Mouse (Mus musculus): ENCODE data around the gene Ctdsp2. TPM values are rescaled to one million over a fixed set of nuclear protein-coding genes. Genes with fewer than 3 reads are reported as not detected.

Gene Ctdsp2
- polyA plus RNA-seq, 1 experiment from 2014 or later = 38.2 TPM

- Histone ChIP-seq H3K4me1 (ENCODE audit: control insufficient read depth, insufficient read depth, low read length) (peaks cover 32% of the 10 kb centered on the region), H3K27ac (ENCODE audit: low read length) (peak overlapping the region; percentile 67), H3K36me3 (ENCODE audit: control insufficient read depth, insufficient read depth) (no peaks in the 10 kb centered on the region), H3K9ac (ENCODE audit: low read length) (peak overlapping the region; percentile 61), H3K27me3 (ENCODE audit: control insufficient read depth, insufficient read depth, low read length) (no peaks in the 10 kb centered on the region), H3K9me3 (replicated peaks; ENCODE audit: control insufficient read depth, low read length) (peaks cover 6% of the 10 kb centered on the region; the same call in 1 of the 2 replicates), H3K4me3 (ENCODE audit: low read length) (no peak overlapping the region), H3K4me2 (ENCODE audit: low read depth, low read length) (no peak overlapping the region)
- WGBS = 39% methylated on average over 18 of the region's 18 CpGs
- no peak for ATAC-seq (replicated peaks; ENCODE audit: extremely low read depth, insufficient read depth, low FRiP score)
Observed at GRCm38 (mm10) chr10:126935556-126936381, 42.7 kb upstream of the Ctdsp2 start.

- H3K4me1 ChIP-seq (ENCODE audit: control insufficient read depth, insufficient read depth, low read length) = peaks cover 20% of the 10 kb centered on the region
- H3K4me2 ChIP-seq (ENCODE audit: low read depth, low read length) = peak overlapping the region; percentile 28; the same call in 1 of the 2 replicates
- peak overlapping the region; percentile 34 for H3K9ac ChIP-seq (ENCODE audit: low read length)
- H3K9me3 ChIP-seq (replicated peaks; ENCODE audit: control insufficient read depth, low read length) = peaks cover 11% of the 10 kb centered on the region
- peak; percentile 74 for ATAC-seq (replicated peaks; ENCODE audit: extremely low read depth, insufficient read depth, low FRiP score)
- H3K4me3 ChIP-seq (ENCODE audit: low read length) = no peak overlapping the region
- no peaks in the 10 kb centered on the region for H3K36me3 ChIP-seq (ENCODE audit: control insufficient read depth, insufficient read depth)
- H3K27me3 ChIP-seq (ENCODE audit: control insufficient read depth, insufficient read depth, low read length) = no peaks in the 10 kb centered on the region
- H3K27ac ChIP-seq (ENCODE audit: low read length) = peak overlapping the region; percentile 84
- 34% methylated on average over 7 of the region's 7 CpGs for WGBS
Observed at GRCm38 (mm10) chr10:126940949-126941348, 37.6 kb upstream of the Ctdsp2 start.

GRCm38 (mm10) chr10:126945531-126945930 is 33.0 kb upstream of the Ctdsp2 start:
- no peak overlapping the region for H3K9ac ChIP-seq (ENCODE audit: low read length)
- no peak for ATAC-seq (replicated peaks; ENCODE audit: extremely low read depth, insufficient read depth, low FRiP score)

GRCm38 (mm10) chr10:126949824-126950223 is 28.7 kb upstream of the Ctdsp2 start:
- H3K4me2 ChIP-seq (ENCODE audit: low read depth, low read length) = no peak overlapping the region
- H3K27me3 ChIP-seq (ENCODE audit: control insufficient read depth, insufficient read depth, low read length) = no peaks in the 10 kb centered on the region
- peak overlapping the region; percentile 86 for H3K27ac ChIP-seq (ENCODE audit: low read length)
- 48% methylated on average over 5 of the region's 5 CpGs for WGBS
- no peak overlapping the region for H3K4me3 ChIP-seq (ENCODE audit: low read length)
- H3K9me3 ChIP-seq (replicated peaks; ENCODE audit: control insufficient read depth, low read length) = peaks cover 15% of the 10 kb centered on the region
- ATAC-seq (replicated peaks; ENCODE audit: extremely low read depth, insufficient read depth, low FRiP score) = no peak
- H3K9ac ChIP-seq (ENCODE audit: low read length) = no peak overlapping the region
- H3K4me1 ChIP-seq (ENCODE audit: control insufficient read depth, insufficient read depth, low read length) = peaks cover 31% of the 10 kb centered on the region
- no peaks in the 10 kb centered on the region for H3K36me3 ChIP-seq (ENCODE audit: control insufficient read depth, insufficient read depth)

More at GRCm38 (mm10) chr10:126945531-126945930, 33.0 kb upstream of the Ctdsp2 start:
- H3K27ac ChIP-seq (ENCODE audit: low read length) = no peak overlapping the region
- H3K36me3 ChIP-seq (ENCODE audit: control insufficient read depth, insufficient read depth) = no peaks in the 10 kb centered on the region
- peaks cover 26% of the 10 kb centered on the region for H3K4me1 ChIP-seq (ENCODE audit: control insufficient read depth, insufficient read depth, low read length)
- H3K4me2 ChIP-seq (ENCODE audit: low read depth, low read length) = no peak overlapping the region
- no peaks in the 10 kb centered on the region for H3K27me3 ChIP-seq (ENCODE audit: control insufficient read depth, insufficient read depth, low read length)
- WGBS = 85% methylated on average over 5 of the region's 5 CpGs
- H3K4me3 ChIP-seq (ENCODE audit: low read length) = no peak overlapping the region
- H3K9me3 ChIP-seq (replicated peaks; ENCODE audit: control insufficient read depth, low read length) = peaks cover 12% of the 10 kb centered on the region

- 38% methylated on average over 4 of the region's 4 CpGs for WGBS
Observed at GRCm38 (mm10) chr10:126950572-126950971, 27.9 kb upstream of the Ctdsp2 start.

GRCm38 (mm10) chr10:126952375-126952774 is 26.1 kb upstream of the Ctdsp2 start:
- 87% methylated on average over 1 of the region's 1 CpGs for WGBS

More at GRCm38 (mm10) chr10:126950572-126950971, 27.9 kb upstream of the Ctdsp2 start:
- Histone ChIP-seq H3K36me3 (ENCODE audit: control insufficient read depth, insufficient read depth) (no peaks in the 10 kb centered on the region), H3K9me3 (replicated peaks; ENCODE audit: control insufficient read depth, low read length) (peaks cover 14% of the 10 kb centered on the region), H3K27ac (ENCODE audit: low read length) (peak overlapping the region; percentile 86), H3K27me3 (ENCODE audit: control insufficient read depth, insufficient read depth, low read length) (no peaks in the 10 kb centered on the region), H3K4me3 (ENCODE audit: low read length) (no peak overlapping the region), H3K4me2 (ENCODE audit: low read depth, low read length) (no peak overlapping the region), H3K9ac (ENCODE audit: low read length) (no peak overlapping the region), H3K4me1 (ENCODE audit: control insufficient read depth, insufficient read depth, low read length) (peaks cover 35% of the 10 kb centered on the region)
- ATAC-seq (replicated peaks; ENCODE audit: extremely low read depth, insufficient read depth, low FRiP score) = peak; percentile 68

GRCm38 (mm10) chr10:126953029-126953471 is 25.5 kb upstream of the Ctdsp2 start:
- 65% methylated on average over 3 of the region's 3 CpGs for WGBS
- Histone ChIP-seq H3K36me3 (ENCODE audit: control insufficient read depth, insufficient read depth) (no peaks in the 10 kb centered on the region), H3K9me3 (replicated peaks; ENCODE audit: control insufficient read depth, low read length) (peaks cover 3% of the 10 kb centered on the region), H3K27ac (ENCODE audit: low read length) (peak overlapping the region; percentile 55; the same call in 1 of the 2 replicates), H3K4me1 (ENCODE audit: control insufficient read depth, insufficient read depth, low read length) (peaks cover 56% of the 10 kb centered on the region), H3K9ac (ENCODE audit: low read length) (no peak overlapping the region), H3K4me2 (ENCODE audit: low read depth, low read length) (no peak overlapping the region), H3K4me3 (ENCODE audit: low read length) (no peak overlapping the region), H3K27me3 (ENCODE audit: control insufficient read depth, insufficient read depth, low read length) (no peaks in the 10 kb centered on the region)
- no peak for ATAC-seq (replicated peaks; ENCODE audit: extremely low read depth, insufficient read depth, low FRiP score)

More at GRCm38 (mm10) chr10:126952375-126952774, 26.1 kb upstream of the Ctdsp2 start:
- no peak overlapping the region for H3K9ac ChIP-seq (ENCODE audit: low read length)
- no peaks in the 10 kb centered on the region for H3K36me3 ChIP-seq (ENCODE audit: control insufficient read depth, insufficient read depth)
- H3K27me3 ChIP-seq (ENCODE audit: control insufficient read depth, insufficient read depth, low read length) = no peaks in the 10 kb centered on the region
- no peak overlapping the region for H3K27ac ChIP-seq (ENCODE audit: low read length)
- H3K4me1 ChIP-seq (ENCODE audit: control insufficient read depth, insufficient read depth, low read length) = peaks cover 50% of the 10 kb centered on the region
- H3K4me2 ChIP-seq (ENCODE audit: low read depth, low read length) = no peak overlapping the region
- H3K9me3 ChIP-seq (replicated peaks; ENCODE audit: control insufficient read depth, low read length) = peaks cover 3% of the 10 kb centered on the region
- no peak for ATAC-seq (replicated peaks; ENCODE audit: extremely low read depth, insufficient read depth, low FRiP score)
- H3K4me3 ChIP-seq (ENCODE audit: low read length) = no peak overlapping the region

- no peak overlapping the region for H3K4me3 ChIP-seq (ENCODE audit: low read length)
- WGBS = 17% methylated on average over 15 of the region's 15 CpGs
Observed at GRCm38 (mm10) chr10:126956692-126957358, 21.7 kb upstream of the Ctdsp2 start.

More at GRCm38 (mm10) chr10:126956692-126957358, 21.7 kb upstream of the Ctdsp2 start:
- no peak for ATAC-seq (replicated peaks; ENCODE audit: extremely low read depth, insufficient read depth, low FRiP score)
- H3K4me2 ChIP-seq (ENCODE audit: low read depth, low read length) = peak overlapping the region; percentile 21
- peaks cover 3% of the 10 kb centered on the region for H3K9me3 ChIP-seq (replicated peaks; ENCODE audit: control insufficient read depth, low read length)
- peak overlapping the region; percentile 80 for H3K27ac ChIP-seq (ENCODE audit: low read length)
- no peaks in the 10 kb centered on the region for H3K27me3 ChIP-seq (ENCODE audit: control insufficient read depth, insufficient read depth, low read length)
- H3K4me1 ChIP-seq (ENCODE audit: control insufficient read depth, insufficient read depth, low read length) = peaks cover 36% of the 10 kb centered on the region
- peak overlapping the region; percentile 50 for H3K9ac ChIP-seq (ENCODE audit: low read length)
- no peaks in the 10 kb centered on the region for H3K36me3 ChIP-seq (ENCODE audit: control insufficient read depth, insufficient read depth)

Data from heart, embryonic 16.5 days (tissue).